Mouse (Mus musculus) heart, adult 2 months (tissue): ENCODE data around the gene S100a3. TPM values are rescaled to one million over a fixed set of nuclear protein-coding genes. Genes with fewer than 3 reads are reported as not detected.

Experiments used
- DNase-seq, 2 experiments: peaks; one replicate each; pipeline ENCODE4 v3.0.0; 2021
- H3K27ac ChIP-seq: fragments of 200-600 bp; 2 replicates; pipeline ENCODE4 v1.8.1; 2022
- H3K27me3 ChIP-seq: fragments of 200-500 bp; 2 replicates; pipeline ENCODE4 v1.6.1; 2012; ENCODE audit warnings: mild to moderate bottlenecking, low read length, inconsistent platforms, mixed read lengths; ENCODE audit not compliant: control insufficient read depth, insufficient read depth
- H3K36me3 ChIP-seq: fragments of 200-500 bp; 2 replicates; pipeline ENCODE4 v1.6.1; 2012; ENCODE audit warnings: low read length, inconsistent platforms; ENCODE audit not compliant: control insufficient read depth, insufficient read depth
- H3K4me1 ChIP-seq: fragments of 200-500 bp; 2 replicates; pipeline ENCODE4 v1.6.1; 2011; ENCODE audit warnings: low read length; ENCODE audit not compliant: control insufficient read depth, insufficient read depth
- H3K4me3 ChIP-seq: fragments of 200-600 bp; 2 replicates; pipeline ENCODE4 v1.8.1; 2022
- H3K79me2 ChIP-seq: fragments of 200-500 bp; replicated peaks from 2 replicates; pipeline ENCODE4 v1.6.1; 2012; ENCODE audit warnings: mild to moderate bottlenecking, inconsistent platforms, low read length, moderate library complexity, mixed read lengths; ENCODE audit not compliant: control insufficient read depth, insufficient read depth
- H3K9ac ChIP-seq: fragments of 200-500 bp; 2 replicates; pipeline ENCODE4 v1.6.1; 2012; ENCODE audit warnings: low read depth, mild to moderate bottlenecking, control low read depth, inconsistent platforms, low read length, mixed read lengths
- CTCF ChIP-seq: fragments of 200-600 bp; IDR thresholded peaks from 2 replicates; pipeline ENCODE4 v1.8.1; 2022; ENCODE audit warnings: antibody characterized with exemption, mild to moderate bottlenecking, moderate library complexity
- EP300 ChIP-seq: fragments of 200-500 bp; IDR thresholded peaks from 2 replicates; pipeline ENCODE4 v1.6.1; 2011; ENCODE audit warnings: low read depth, low read length, control low read depth; ENCODE audit not compliant: insufficient read depth
- POLR2A ChIP-seq: fragments of 200-500 bp; IDR thresholded peaks from 2 replicates; pipeline ENCODE4 v1.6.1; 2011; ENCODE audit warnings: mild to moderate bottlenecking, low read depth, low read length, control low read depth; ENCODE audit not compliant: insufficient read depth
- WGBS: fragments of 180-500 bp; shearing (Covaris S2); methylation state at CpG from one replicate; pipeline ENCODE4 v1.1.7; 2018; 5-methylcytosine and 5-hydroxymethylcytosine counted together
- intact Hi-C: fragments of 180-260 bp; cut with DNase I; formaldehyde crosslinking; loops from one replicate; pipeline ENCODE4 v1.15.1; 2025
- long read RNA-seq: library from polyadenylated mRNA; stranded (forward); transcript quantifications from one replicate; pipeline ENCODE4 v2.0.0, GENCODE M21; 2021
- polyA plus RNA-seq: library from polyadenylated mRNA; depleted of rRNA; stranded (reverse); fragments of >200 nt; gene quantifications from 2 replicates; pipeline ENCODE4 v1.2.3, GENCODE M21; 2012; rRNA removed
- total RNA-seq, 2 experiments: library from RNA; stranded (reverse); gene quantifications; 2 replicates each; pipeline ENCODE4 v1.2.3; 2021

The S100a3 gene
- total RNA-seq: not detected
- polyA plus RNA-seq: 0.32 and 0.37 TPM in 2 replicates
- long read RNA-seq: 0 reads

- DNase-seq: no peak
- Histone ChIP-seq H3K9ac (no peak within 1 kb of the TSS), H3K79me2 (no peaks in the 10 kb centered on the region), H3K27ac (no peak within 1 kb of the TSS), H3K4me3 (no peak within 1 kb of the TSS), H3K27me3 (no peaks in the 10 kb centered on the region), H3K4me1 (no peaks in the 10 kb centered on the region; the same call in 1 of the 2 replicates), H3K36me3 (no peaks in the 10 kb centered on the region)
- no peak for TF ChIP-seq CTCF
- TF ChIP-seq EP300: no peak
- WGBS: 83% methylated on average over 6 of the region's 6 CpGs
- intact Hi-C loops: no loop called here
Observed at GRCm38 (mm10) chr3:90560008-90560628, at the start of gene S100a3. Gene S100a3 (plus strand): TSS chr3:90560578.

GRCm38 (mm10) chr3:90512276-90512675 is 48.1 kb upstream of the S100a3 start:
- H3K27ac ChIP-seq: peak overlapping the region; percentile 52
- H3K4me1 ChIP-seq: peaks cover 10% of the 10 kb centered on the region
- 71% methylated on average over 5 of the region's 5 CpGs for WGBS
- peak overlapping the region; percentile 7; the same call in 1 of the 2 replicates for H3K4me3 ChIP-seq
- TF ChIP-seq POLR2A: no peak
- TF ChIP-seq CTCF: no peak
- TF ChIP-seq EP300: no peak
- no peak overlapping the region for H3K9ac ChIP-seq
- peaks cover 15% of the 10 kb centered on the region for H3K36me3 ChIP-seq
- no peaks in the 10 kb centered on the region for H3K27me3 ChIP-seq
- H3K79me2 ChIP-seq: peaks cover 2% of the 10 kb centered on the region; the same call in 1 of the 2 replicates
- DNase-seq: no peak
- intact Hi-C loops: no loop called here

- H3K27me3 ChIP-seq: no peaks in the 10 kb centered on the region
- peaks cover 11% of the 10 kb centered on the region for H3K36me3 ChIP-seq
- TF ChIP-seq EP300 (0 out of 2 replicates have a peak, but pooled peaks have one; percentile 19), CTCF (no peak), POLR2A (no peak)
- peak overlapping the region; percentile 70 for H3K4me3 ChIP-seq
- peak overlapping the region; percentile 77 for H3K9ac ChIP-seq
- peaks cover 1% of the 10 kb centered on the region; the same call in 1 of the 2 replicates for H3K79me2 ChIP-seq
- H3K4me1 ChIP-seq: peaks cover 14% of the 10 kb centered on the region
- DNase-seq: no peak
- intact Hi-C loops: no loop called here
- WGBS: 60% methylated on average over 9 of the region's 9 CpGs
- peak overlapping the region; percentile 95 for H3K27ac ChIP-seq
Observed at GRCm38 (mm10) chr3:90512948-90513642, 47.3 kb upstream of the S100a3 start.

GRCm38 (mm10) chr3:90513796-90514590 is 46.4 kb upstream of the S100a3 start, which contains the start of the genes S100a1 and S100a13:
Gene S100a1 (minus strand): TSS chr3:90514392.
Gene S100a13 (plus strand): TSS chr3:90514435.
- H3K36me3 ChIP-seq: peaks cover 9% of the 10 kb centered on the region; the same call in 1 of the 2 replicates
- 4% methylated on average over 25 of the region's 25 CpGs for WGBS
- H3K9ac ChIP-seq: peak within 1 kb of the TSS; percentile 77
- H3K4me3 ChIP-seq: peak within 1 kb of the TSS; percentile 70
- intact Hi-C loops: no loop called here
- TF ChIP-seq CTCF (peak; percentile 52), POLR2A (peak; percentile 96), EP300 (peak; percentile 92)
- no peaks in the 10 kb centered on the region; the same call in 1 of the 2 replicates for H3K79me2 ChIP-seq
- H3K4me1 ChIP-seq: peaks cover 14% of the 10 kb centered on the region
- peak; percentile 84 to 89 for DNase-seq
- peak within 1 kb of the TSS; percentile 95 for H3K27ac ChIP-seq
- H3K27me3 ChIP-seq: no peaks in the 10 kb centered on the region

DNA sequence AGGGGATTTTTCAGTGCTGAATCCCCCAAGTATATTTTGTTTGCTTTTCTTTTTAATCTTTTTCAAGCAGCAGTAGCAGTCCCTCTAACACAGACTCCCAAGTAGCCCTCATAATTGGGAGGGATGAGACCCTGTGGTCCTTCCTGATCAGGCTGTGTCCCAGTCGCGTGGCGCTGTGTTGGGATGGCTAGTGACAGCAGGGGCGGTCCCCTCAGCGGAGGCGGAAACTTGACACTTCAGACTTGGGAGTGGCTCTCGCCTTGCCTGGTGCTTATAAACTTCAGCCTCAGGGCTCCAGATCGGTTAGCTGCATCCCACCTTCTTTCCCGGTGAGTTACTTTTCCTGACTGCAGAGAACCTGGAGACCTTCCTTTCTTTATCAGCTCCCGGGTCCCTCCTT is 45.7 kb upstream of the S100a3 start:
- WGBS: 2% methylated on average over 10 of the region's 10 CpGs
- Histone ChIP-seq H3K4me3 (peak overlapping the region; percentile 70), H3K36me3 (peaks cover 9% of the 10 kb centered on the region; the same call in 1 of the 2 replicates), H3K9ac (peak overlapping the region; percentile 68), H3K27ac (peak overlapping the region; percentile 95), H3K4me1 (peaks cover 14% of the 10 kb centered on the region), H3K79me2 (no peaks in the 10 kb centered on the region; the same call in 1 of the 2 replicates), H3K27me3 (no peaks in the 10 kb centered on the region)
- DNase-seq: peak; percentile 85 to 87
- TF ChIP-seq POLR2A (peak; percentile 92), EP300 (peak; percentile 37; the same call in 1 of the 2 replicates), CTCF (no peak)
- intact Hi-C loops: no loop called here
